Mouse (Mus musculus) gastrocnemius, adult 8-10 months (tissue): ENCODE data around the gene Hspb2. TPM values are rescaled to one million over a fixed set of nuclear protein-coding genes. Genes with fewer than 3 reads are reported as not detected.
A peak's percentile ranks its signal among the peaks of the same experiment; 100 is the strongest.

Experiments used
- DNase-seq, 2 experiments: peaks; one replicate each; pipeline ENCODE4 v3.0.0; 2022; ENCODE audit warnings: low spot score in 2 of 2
- total RNA-seq, 4 experiments: library from RNA; stranded (reverse); gene quantifications; 2 replicates each; pipeline ENCODE4 v1.2.4; 2022

Gene Hspb2
- total RNA-seq, 4 experiments from 2014 or later, result 118 to 146 (median 133) TPM

GRCm38 (mm10) chr9:50751323-50751722 is 831 bp downstream of the Hspb2 start, which contains the start of gene Cryab:
Cryab (plus strand) TSS chr9:50751325.
- peak in 1 of 2 experiments; percentile 27 for DNase-seq

GRCm38 (mm10) chr9:50750706-50751105 is 1.4 kb downstream of the Hspb2 start:
- DNase-seq, result no peak

GRCm38 (mm10) chr9:50746214-50746677 is 5.9 kb downstream of the Hspb2 start, which contains the start of gene 2310030G06Rik:
2310030G06Rik (minus strand) TSS chr9:50746536.
- no peak for DNase-seq

- DNase-seq, result no peak
Observed at GRCm38 (mm10) chr9:50745806-50746205, 6.3 kb downstream of the Hspb2 start.

- no peak for DNase-seq
Observed at GRCm38 (mm10) chr9:50742744-50743143, 9.4 kb downstream of the Hspb2 start.

GRCm38 (mm10) chr9:50742261-50742660 is 9.9 kb downstream of the Hspb2 start:
- DNase-seq, result no peak

- DNase-seq, result no peak
Observed at GRCm38 (mm10) chr9:50740867-50741784, 11.0 kb downstream of the Hspb2 start.

GRCm38 (mm10) chr9:50738914-50739870 is 13.0 kb downstream of the Hspb2 start, which contains the start of gene Dixdc1:
Dixdc1 (minus strand) TSS chr9:50739517.
- DNase-seq, result peak; percentile 93

GRCm38 (mm10) chr9:50734989-50735388 is 17.2 kb downstream of the Hspb2 start:
- DNase-seq, result peak in 1 of 2 experiments; percentile 31

GRCm38 (mm10) chr9:50732560-50732959 is 19.6 kb downstream of the Hspb2 start:
- DNase-seq, result no peak

- no peak for DNase-seq
Observed at GRCm38 (mm10) chr9:50729600-50729999, 22.6 kb downstream of the Hspb2 start.

- DNase-seq, result peak; percentile 19 to 44
Observed at GRCm38 (mm10) chr9:50727925-50728651, 24.1 kb downstream of the Hspb2 start.

- DNase-seq, result no peak
Observed at GRCm38 (mm10) chr9:50727171-50727924, 24.8 kb downstream of the Hspb2 start.

- DNase-seq, result no peak
Observed at GRCm38 (mm10) chr9:50725921-50726590, 26.1 kb downstream of the Hspb2 start.

- no peak for DNase-seq
Observed at GRCm38 (mm10) chr9:50724661-50725330, 27.4 kb downstream of the Hspb2 start.

GRCm38 (mm10) chr9:50724147-50724546 is 28.0 kb downstream of the Hspb2 start:
- DNase-seq, result no peak

GRCm38 (mm10) chr9:50723406-50723805 is 28.7 kb downstream of the Hspb2 start:
- peak; percentile 28 to 36 for DNase-seq

- no peak for DNase-seq
Observed at GRCm38 (mm10) chr9:50722451-50722911, 29.7 kb downstream of the Hspb2 start.

GRCm38 (mm10) chr9:50721061-50721460 is 31.1 kb downstream of the Hspb2 start:
- no peak for DNase-seq
